Mouse (Mus musculus) limb, embryonic 14.5 days (tissue): ENCODE data around the gene Cabp1. TPM values are rescaled to one million over a fixed set of nuclear protein-coding genes. Genes with fewer than 3 reads are reported as not detected.

Experiments used
- ATAC-seq: fragments of 200-750 bp; cut with Nextera tagmentation; 2 replicates; pipeline ENCODE4 v1.8.0; 2017; ENCODE audit warnings: low read depth, moderate number of reproducible peaks, moderate TSS enrichment; ENCODE audit not compliant: low FRiP score
- DNase-seq: peaks from one replicate; pipeline ENCODE4 v3.0.0-alpha.2; 2015; ENCODE audit warnings: low spot score
- H3K27ac ChIP-seq: fragments of 300-500 bp; sonication (generic); replicated peaks from 2 replicates; pipeline ENCODE4 v1.5.1; 2014; ENCODE audit warnings: low read depth, mild to moderate bottlenecking, low read length, moderate library complexity, mixed read lengths
- H3K27me3 ChIP-seq: fragments of 300-500 bp; sonication (generic); 2 replicates; pipeline ENCODE4 v1.6.1; 2014; ENCODE audit warnings: low read length, mixed read lengths; ENCODE audit not compliant: control insufficient read depth, insufficient read depth
- H3K36me3 ChIP-seq: fragments of 300-500 bp; sonication (generic); 2 replicates; pipeline ENCODE4 v1.6.1; 2014; ENCODE audit warnings: mild to moderate bottlenecking, low read length, moderate library complexity, mixed read lengths; ENCODE audit not compliant: control insufficient read depth, insufficient read depth
- H3K4me1 ChIP-seq: fragments of 300-500 bp; sonication (generic); 2 replicates; pipeline ENCODE4 v1.6.1; 2014; ENCODE audit warnings: antibody characterized with exemption, low read length, mixed read lengths; ENCODE audit not compliant: control insufficient read depth, insufficient read depth
- H3K4me2 ChIP-seq: fragments of 300-500 bp; sonication (generic); replicated peaks from 2 replicates; pipeline ENCODE4 v1.6.1; 2014; ENCODE audit warnings: low read depth, mild to moderate bottlenecking, low read length, moderate library complexity; ENCODE audit not compliant: severe bottlenecking
- H3K4me3 ChIP-seq: fragments of 300-500 bp; sonication (generic); replicated peaks from 2 replicates; pipeline ENCODE4 v1.5.1; 2014; ENCODE audit warnings: low read length
- H3K9ac ChIP-seq: fragments of 300-500 bp; sonication (generic); 2 replicates; pipeline ENCODE4 v1.6.1; 2014; ENCODE audit warnings: mild to moderate bottlenecking, low read depth, low read length, moderate library complexity; ENCODE audit not compliant: severe bottlenecking
- H3K9me3 ChIP-seq: fragments of 300-500 bp; sonication (generic); 2 replicates; pipeline ENCODE4 v1.6.1; 2016; ENCODE audit warnings: low read length; ENCODE audit not compliant: control insufficient read depth
- POLR2A ChIP-seq: fragments of 200-500 bp; IDR thresholded peaks from 2 replicates; pipeline ENCODE4 v1.8.0; 2012; ENCODE audit warnings: inconsistent platforms, mild to moderate bottlenecking, moderate library complexity, borderline replicate concordance; ENCODE audit not compliant: insufficient read depth, insufficient read length; ENCODE audit errors: extremely low read depth
- WGBS: fragments of 180-500 bp; shearing (Covaris S2); extraction: QIAGEN DNeasy Blood & Tissue Kit; methylation state at CpG from one replicate; pipeline ENCODE4 v1.1.7; 2014; 5-methylcytosine and 5-hydroxymethylcytosine counted together
- polyA plus RNA-seq, 2 experiments: library from polyadenylated mRNA; depleted of rRNA in 1 of 2; stranded (reverse) in 1 of 2; unstranded in 1 of 2; fragments of >200 nt; fragmentation: Nextera tagmentation in 1 of 2; extraction: Ambion mirVana in 1 of 2; gene quantifications; 2 replicates each; pipeline versions ENCODE4 v1.2.1 to v1.2.3; 2012 to 2014

Gene Cabp1
- polyA plus RNA-seq, 2 experiments, result 1.5 to 4.7 TPM

DNA sequence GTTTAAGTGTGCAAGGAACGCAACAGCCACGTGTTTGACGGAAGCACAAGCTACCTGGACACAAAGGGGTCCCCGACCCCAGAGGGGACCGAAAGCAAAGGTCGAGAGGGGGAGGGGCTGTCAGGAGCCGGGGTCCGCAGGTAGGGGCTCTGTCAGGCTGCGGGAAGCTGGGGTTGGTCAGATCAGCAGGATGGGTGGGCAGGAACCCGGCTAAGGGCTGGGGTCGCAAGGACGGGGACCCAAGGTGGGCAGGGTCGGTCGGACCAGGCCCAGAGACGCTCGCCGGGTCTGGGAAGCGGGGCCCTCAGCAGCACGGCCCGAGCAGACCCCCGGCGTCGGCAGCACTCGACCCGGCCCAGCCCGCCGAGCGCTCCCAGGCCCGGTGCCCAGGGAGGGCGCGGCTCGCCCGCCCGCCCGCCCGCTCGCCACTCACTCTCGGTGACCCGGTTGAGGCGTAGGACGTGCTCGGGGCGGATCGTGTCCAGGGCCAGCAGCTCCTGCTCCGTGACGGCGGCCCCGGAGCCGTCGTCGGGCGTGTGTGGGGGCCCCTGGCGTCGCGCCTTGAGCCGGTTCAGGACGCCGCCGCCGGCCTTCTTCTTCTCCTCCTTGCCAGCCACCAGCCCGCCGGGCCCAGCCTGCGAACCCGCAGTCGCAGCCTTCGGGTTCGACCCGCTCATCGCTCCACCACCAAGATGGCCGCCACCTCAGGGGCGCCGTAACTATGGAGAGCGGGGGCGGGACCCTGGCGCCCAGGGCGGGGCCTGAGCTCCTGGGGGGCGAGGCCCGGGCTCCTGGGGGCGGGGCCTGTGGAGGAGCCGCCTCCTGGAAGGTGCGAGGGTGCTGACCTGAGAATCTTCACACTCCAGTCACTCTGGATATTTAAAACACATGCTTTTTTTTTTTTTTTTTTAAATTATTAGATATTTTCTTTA is 59.7 kb downstream of the Cabp1 start, which contains the start of gene Unc119b:
Gene Unc119b (minus strand): TSS at position 742 of the 932 bp plus-strand sequence.
- Histone ChIP-seq H3K27me3 (no peaks in the 10 kb centered on the region), H3K27ac (0 out of 2 replicates have a peak within 1 kb of the TSS, but pooled peaks have one; percentile 52), H3K36me3 (peaks cover 11% of the 10 kb centered on the region), H3K4me1 (peaks cover 17% of the 10 kb centered on the region), H3K9me3 (no peaks in the 10 kb centered on the region), H3K4me2 (peak within 1 kb of the TSS; percentile 84), H3K4me3 (peak within 1 kb of the TSS; percentile 94), H3K9ac (peak within 1 kb of the TSS; percentile 85)
- ATAC-seq (peak; percentile 95), DNase-seq (peak; percentile 88)
- under 1% methylated on average over 35 of the region's 81 CpGs for WGBS
- TF ChIP-seq POLR2A, result no peak

DNA sequence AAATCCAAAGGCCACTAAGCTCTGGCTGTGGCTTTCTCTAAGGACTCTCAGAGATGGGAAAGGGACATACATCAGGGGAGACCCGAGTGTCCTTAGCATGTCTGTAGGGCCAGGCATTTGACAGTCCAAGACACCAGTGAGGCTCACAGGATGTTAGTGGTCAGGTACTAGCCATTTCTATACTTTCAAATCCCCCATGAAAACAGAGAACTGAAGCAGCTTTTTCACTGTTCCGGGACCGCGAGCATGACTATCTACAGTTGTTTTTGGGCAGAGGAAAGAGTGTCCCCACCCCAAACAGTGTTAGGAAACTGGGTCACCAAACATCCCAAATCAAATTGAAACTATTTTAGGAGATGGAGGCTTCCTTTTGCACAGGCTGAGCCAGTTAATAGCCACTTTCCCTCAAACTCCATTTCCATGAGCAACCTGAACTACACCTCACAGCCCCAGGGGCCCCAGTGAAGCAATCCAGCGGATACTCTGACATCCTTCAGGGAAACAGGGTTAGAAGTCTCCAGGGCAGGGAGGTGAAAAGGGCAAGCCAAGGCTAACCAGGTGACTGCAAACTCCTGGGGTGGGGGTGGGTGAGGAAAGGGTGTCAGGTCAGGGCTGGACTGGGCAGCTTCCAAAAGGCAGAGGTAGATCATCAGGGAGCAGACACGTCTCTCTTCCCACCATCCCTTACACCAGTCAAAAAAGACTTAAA is 60.7 kb downstream of the Cabp1 start:
- DNase-seq, result no peak
- whole genome bisulfite sequencing, result 48% methylated on average over 6 of the region's 6 CpGs
- H3K4me1 ChIP-seq, result peaks cover 17% of the 10 kb centered on the region
- peaks cover 21% of the 10 kb centered on the region for H3K36me3 ChIP-seq
- no peak for ATAC-seq
- H3K4me2 ChIP-seq, result peak overlapping the region; percentile 84
- TF ChIP-seq POLR2A, result no peak
- H3K9me3 ChIP-seq, result no peaks in the 10 kb centered on the region
- no peaks in the 10 kb centered on the region for H3K27me3 ChIP-seq
- peak overlapping the region; percentile 94 for H3K4me3 ChIP-seq
- peak overlapping the region; percentile 85 for H3K9ac ChIP-seq
- H3K27ac ChIP-seq, result no peak overlapping the region

DNA sequence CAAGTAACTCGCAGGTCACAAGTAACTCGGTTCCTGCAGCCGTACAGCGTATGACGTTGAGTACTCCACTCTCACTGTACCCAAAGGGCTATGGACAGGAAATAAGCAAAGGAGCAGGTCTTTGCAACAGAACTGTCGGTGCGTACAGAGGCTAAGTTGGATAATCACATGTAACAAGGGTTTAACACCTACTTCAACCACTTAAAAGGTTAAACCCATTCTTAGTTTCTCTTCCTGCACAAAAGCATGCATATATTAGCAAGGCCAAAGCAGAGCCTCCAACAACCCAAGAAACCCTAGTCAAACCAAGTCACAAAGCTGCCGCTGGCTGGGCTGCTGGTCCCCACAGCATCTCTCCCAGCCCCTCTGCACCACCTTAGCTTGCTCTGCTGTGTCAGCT is 61.7 kb downstream of the Cabp1 start:
- DNase-seq (no peak), ATAC-seq (no peak)
- Histone ChIP-seq H3K4me3 (no peak overlapping the region), H3K4me2 (no peak overlapping the region), H3K9ac (peak overlapping the region; percentile 21; the same call in 1 of the 2 replicates), H3K9me3 (no peaks in the 10 kb centered on the region), H3K4me1 (peaks cover 17% of the 10 kb centered on the region), H3K27ac (no peak overlapping the region), H3K36me3 (peaks cover 31% of the 10 kb centered on the region), H3K27me3 (no peaks in the 10 kb centered on the region)
- TF ChIP-seq POLR2A, result no peak
- 85% methylated on average over 8 of the region's 8 CpGs for WGBS

DNA sequence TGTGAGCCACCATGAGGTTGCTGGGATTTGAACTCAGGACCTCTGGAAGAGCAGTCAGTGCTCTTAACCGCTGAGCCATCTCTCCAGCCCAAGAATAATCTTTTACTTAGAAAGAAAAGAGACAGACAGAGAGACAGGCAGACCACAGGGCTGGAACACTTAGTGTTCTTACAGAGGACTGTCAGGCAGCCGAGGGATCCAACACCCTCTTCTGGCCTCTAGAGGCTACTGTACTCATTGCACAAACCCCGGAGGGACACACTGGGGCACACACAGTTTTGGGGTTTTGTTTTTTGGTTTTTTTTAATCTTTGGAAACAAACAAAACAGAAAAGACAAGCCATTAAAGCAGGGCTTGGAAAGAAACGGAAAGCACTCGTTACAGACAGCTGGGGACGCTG is 64.9 kb downstream of the Cabp1 start:
- Histone ChIP-seq H3K4me2 (no peak overlapping the region), H3K4me3 (no peak overlapping the region), H3K9me3 (no peaks in the 10 kb centered on the region), H3K4me1 (peaks cover 22% of the 10 kb centered on the region), H3K27ac (no peak overlapping the region), H3K27me3 (no peaks in the 10 kb centered on the region), H3K9ac (no peak overlapping the region), H3K36me3 (peaks cover 59% of the 10 kb centered on the region)
- no peak for TF ChIP-seq POLR2A
- DNase-seq (no peak), ATAC-seq (no peak)
- WGBS, result 82% methylated on average over 6 of the region's 6 CpGs
